Comparison of ENCODE assay signal across 11 mouse cellular contexts in genomic region chr14:117923667-117924066, GRCm38 (mm10).
DNase-seq lines count a peak whose midpoint lies in the region; ATAC-seq lines count a peak whose summit lies in the region.
"Had no signal": no experiment of that assay in that cellular context is flagged by ENCODE, and none has a peak within 500 bp of the region (broad histone marks: within the 10 kb centered on the region; RNA-seq: fewer than 3 reads in every experiment).

No protein-coding gene starts in this region.

- ATAC-seq in erythroblast, adult 5-6 weeks (replicated peaks; ENCODE audit: low FRiP score, poor library complexity, severe bottlenecking): no peak

- peak; percentile 18 to 60 for DNase-seq in frontal cortex, adult 2 months (ENCODE audit: extremely low spot score in 1 of 2, low spot score in 1 of 2)
- no peak for DNase-seq in frontal cortex, postnatal 14 days (ENCODE audit: low spot score in 2 of 2)
- DNase-seq in left cerebral cortex, adult 18-20 months (ENCODE audit: low spot score in 2 of 2): peak; percentile 25 to 44
- no peak for DNase-seq in left cerebral cortex, adult 8-10 months (ENCODE audit: low spot score in 2 of 2)
- peak; percentile 7 for DNase-seq in 3T3-L1 (ENCODE audit: low read depth, low spot score)
- peak; percentile 65 for DNase-seq in embryo, embryonic 10.5 days (ENCODE audit: low spot score)
- DNase-seq: adrenal gland, adult 2 months; cerebellum, adult 18-20 months; lung, adult 2 months; thymus, postnatal 36 days had no signal

Comparison
In these comparisons a context has a peak if more than half of its experiments do, and no peak if none do; other contexts are left out.
1. DNase-seq: peak in frontal cortex, adult 2 months (2 of 2), left cerebral cortex, adult 18-20 months (2 of 2), 3T3-L1 (single experiment) and embryo, embryonic 10.5 days (single experiment); none in frontal cortex, postnatal 14 days (0 of 2) and left cerebral cortex, adult 8-10 months (0 of 2).